Mouse (Mus musculus): ENCODE measurements around the gene Ano2. TPM values are rescaled to one million over a fixed set of nuclear protein-coding genes. Genes with fewer than 3 reads are reported as not detected.
A peak's percentile ranks its signal among the peaks of the same experiment; 100 is the strongest.

Ano2 gene
- total RNA-seq, 2 experiments from 2014 or later, result 5.6 to 8.3 TPM

- TF ChIP-seq CTCF (conservative IDR thresholded peaks at IDR 0.05), result no peak
- no peak overlapping the region for H3K4me3 ChIP-seq
Measured at GRCm38 (mm10) chr6:125773256-125773655, 83.0 kb downstream of the Ano2 start.

GRCm38 (mm10) chr6:125776291-125776690 lies 86.1 kb downstream of the Ano2 start:
- Histone ChIP-seq H3K4me3 (no peak overlapping the region), H3K27ac (peak overlapping the region; percentile 82)
- TF ChIP-seq CTCF (conservative IDR thresholded peaks at IDR 0.05), result no peak
- peak; percentile 12 to 13 for DNase-seq (ENCODE audit: low spot score in 2 of 2)

More at GRCm38 (mm10) chr6:125773256-125773655, 83.0 kb downstream of the Ano2 start:
- no peak overlapping the region for H3K27ac ChIP-seq
- DNase-seq (ENCODE audit: low spot score in 2 of 2), result no peak

GRCm38 (mm10) chr6:125802954-125803353 lies 112.7 kb downstream of the Ano2 start:
- Histone ChIP-seq H3K4me3 (no peak overlapping the region), H3K27ac (no peak overlapping the region)
- no peak for DNase-seq (ENCODE audit: low spot score in 2 of 2)
- TF ChIP-seq CTCF (conservative IDR thresholded peaks at IDR 0.05), result no peak

- Histone ChIP-seq H3K27ac (no peak overlapping the region), H3K4me3 (no peak overlapping the region)
- TF ChIP-seq CTCF (conservative IDR thresholded peaks at IDR 0.05), result no peak
- DNase-seq (ENCODE audit: low spot score in 2 of 2), result no peak
Measured at GRCm38 (mm10) chr6:125803364-125804011, 113.3 kb downstream of the Ano2 start.

GRCm38 (mm10) chr6:125808996-125809649 lies 118.9 kb downstream of the Ano2 start:
- H3K27ac ChIP-seq, result no peak overlapping the region
- peak in 1 of 2 experiments; percentile 13 for DNase-seq (ENCODE audit: low spot score in 2 of 2)
- TF ChIP-seq CTCF (conservative IDR thresholded peaks at IDR 0.05), result no peak

GRCm38 (mm10) chr6:125811395-125811794 lies 121.2 kb downstream of the Ano2 start:
- Histone ChIP-seq H3K4me3 (no peak overlapping the region), H3K27ac (no peak overlapping the region)
- no peak for TF ChIP-seq CTCF (conservative IDR thresholded peaks at IDR 0.05)
- no peak for DNase-seq (ENCODE audit: low spot score in 2 of 2)

More at GRCm38 (mm10) chr6:125808996-125809649, 118.9 kb downstream of the Ano2 start:
- no peak overlapping the region for H3K4me3 ChIP-seq

- no peak overlapping the region for H3K27ac ChIP-seq
- no peak overlapping the region for H3K4me3 ChIP-seq
- DNase-seq (ENCODE audit: low spot score in 2 of 2), result no peak
- no peak for TF ChIP-seq CTCF (conservative IDR thresholded peaks at IDR 0.05)
Measured at GRCm38 (mm10) chr6:125838121-125838520, 147.9 kb downstream of the Ano2 start.

- TF ChIP-seq CTCF (conservative IDR thresholded peaks at IDR 0.05), result no peak
- no peak for DNase-seq (ENCODE audit: low spot score in 2 of 2)
- H3K4me3 ChIP-seq, result no peak overlapping the region
- H3K27ac ChIP-seq, result no peak overlapping the region
Measured at GRCm38 (mm10) chr6:125841284-125841683, 151.1 kb downstream of the Ano2 start.

GRCm38 (mm10) chr6:125851196-125851595 lies 161.0 kb downstream of the Ano2 start:
- H3K27ac ChIP-seq, result no peak overlapping the region
- TF ChIP-seq CTCF (conservative IDR thresholded peaks at IDR 0.05), result no peak
- peak; percentile 55 to 65 for DNase-seq (ENCODE audit: low spot score in 2 of 2)
- H3K4me3 ChIP-seq, result no peak overlapping the region

GRCm38 (mm10) chr6:125858294-125858693 lies 168.1 kb downstream of the Ano2 start:
- H3K27ac ChIP-seq, result no peak overlapping the region
- no peak for DNase-seq (ENCODE audit: low spot score in 2 of 2)
- H3K4me3 ChIP-seq, result no peak overlapping the region
- TF ChIP-seq CTCF (conservative IDR thresholded peaks at IDR 0.05), result no peak

GRCm38 (mm10) chr6:125868516-125868915 lies 178.3 kb downstream of the Ano2 start:
- Histone ChIP-seq H3K27ac (no peak overlapping the region), H3K4me3 (no peak overlapping the region)
- TF ChIP-seq CTCF (conservative IDR thresholded peaks at IDR 0.05), result peak; percentile 77
- DNase-seq (ENCODE audit: low spot score in 2 of 2), result peak; percentile 10 to 56

GRCm38 (mm10) chr6:125871482-125871881 lies 181.3 kb downstream of the Ano2 start:
- no peak overlapping the region for H3K27ac ChIP-seq
- no peak for TF ChIP-seq CTCF (conservative IDR thresholded peaks at IDR 0.05)
- H3K4me3 ChIP-seq, result no peak overlapping the region
- peak; percentile 13 to 54 for DNase-seq (ENCODE audit: low spot score in 2 of 2)

GRCm38 (mm10) chr6:125874742-125875141 lies 184.5 kb downstream of the Ano2 start:
- Histone ChIP-seq H3K27ac (no peak overlapping the region), H3K4me3 (no peak overlapping the region)
- no peak for DNase-seq (ENCODE audit: low spot score in 2 of 2)
- TF ChIP-seq CTCF (conservative IDR thresholded peaks at IDR 0.05), result no peak

- TF ChIP-seq CTCF (conservative IDR thresholded peaks at IDR 0.05), result no peak
- Histone ChIP-seq H3K27ac (no peak overlapping the region), H3K4me3 (no peak overlapping the region)
- no peak for DNase-seq (ENCODE audit: low spot score in 2 of 2)
Measured at GRCm38 (mm10) chr6:125876884-125877283, 186.7 kb downstream of the Ano2 start.
